Mouse (Mus musculus) gastrocnemius, postnatal 10 days (tissue): ENCODE data around the gene Srgap3. TPM values are rescaled to one million over a fixed set of nuclear protein-coding genes. Genes with fewer than 3 reads are reported as not detected.

Source experiments
- DNase-seq: peaks from one replicate; pipeline ENCODE4 v3.0.0; 2021; ENCODE audit warnings: mixed read lengths
- total RNA-seq, 2 experiments: library from RNA; stranded (reverse); gene quantifications; 2 replicates each; pipeline ENCODE4 v1.2.3; 2021

The Srgap3 gene
- total RNA-seq, 2 experiments from 2014 or later, result 7.8 to 12.4 TPM

DNA sequence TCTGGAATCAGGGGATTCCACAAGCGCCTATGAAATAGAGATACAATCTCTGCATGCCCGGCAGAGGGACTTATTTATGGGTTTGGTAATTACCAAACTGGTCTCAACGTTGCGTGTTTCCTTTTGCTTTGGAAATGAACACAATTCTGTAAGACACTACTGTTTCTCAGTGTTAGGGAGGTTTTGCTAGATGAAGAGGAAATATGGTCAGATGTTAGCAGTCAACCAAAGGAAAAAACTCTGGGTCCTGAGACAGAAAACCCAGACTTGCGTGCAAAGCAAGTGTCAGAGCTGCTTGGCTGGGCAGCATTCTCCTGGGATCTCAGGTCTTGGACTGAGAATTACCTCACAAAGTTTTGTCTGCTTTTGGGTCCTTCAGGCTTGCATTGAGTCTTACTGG lies 34.5 kb downstream of the Srgap3 start:
- no peak for DNase-seq

DNA sequence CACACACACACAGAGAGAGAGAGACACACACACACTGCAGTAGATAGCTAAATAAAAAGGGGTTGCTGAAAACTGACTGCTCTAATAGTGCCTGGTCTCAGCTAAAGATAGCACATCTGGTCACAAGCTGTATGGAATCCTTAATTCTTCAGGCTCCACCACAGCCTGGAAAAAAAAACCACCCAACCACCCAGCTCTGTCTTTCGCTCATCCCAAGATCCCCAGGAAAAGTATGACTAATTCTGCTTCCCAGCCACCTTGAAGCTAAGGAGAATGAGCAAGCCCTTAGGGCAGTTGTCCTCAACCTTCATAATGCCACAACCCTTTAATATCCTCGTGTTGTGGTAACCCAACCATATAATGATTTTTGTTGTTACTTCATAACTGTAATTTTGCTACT lies 37.4 kb downstream of the Srgap3 start:
- DNase-seq, result no peak

DNA sequence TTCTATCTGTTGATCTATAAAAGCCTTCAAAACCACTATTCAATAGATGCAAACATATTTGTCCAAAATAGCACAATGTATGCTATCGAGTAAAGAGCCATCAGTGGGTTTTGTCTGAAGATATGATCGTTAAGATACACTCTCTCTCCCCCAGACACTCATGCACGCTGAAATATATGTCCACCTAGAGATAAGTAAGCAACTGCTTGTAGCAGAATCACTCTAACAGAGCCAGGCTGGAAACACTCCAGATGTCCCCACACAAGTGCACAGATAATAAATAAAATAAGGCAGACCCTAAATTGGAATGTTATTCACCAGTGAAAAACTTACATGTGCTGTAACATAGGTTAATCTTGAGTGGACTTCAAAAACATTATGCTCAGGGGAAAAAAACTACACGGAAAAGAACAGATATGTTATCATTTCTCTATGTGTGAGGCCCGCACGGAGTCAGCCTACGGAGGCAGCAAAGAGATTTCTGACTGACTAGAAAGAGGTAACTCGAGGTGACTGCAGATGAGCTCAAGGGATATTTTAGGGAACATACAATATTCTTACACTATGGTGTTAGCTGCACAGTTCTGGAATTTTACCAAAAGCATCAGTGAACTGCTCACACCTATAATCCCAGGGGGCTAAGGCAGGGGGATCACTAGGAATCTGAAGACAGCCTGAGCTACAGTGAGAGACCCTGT lies 39.0 kb downstream of the Srgap3 start:
- no peak for DNase-seq

DNA sequence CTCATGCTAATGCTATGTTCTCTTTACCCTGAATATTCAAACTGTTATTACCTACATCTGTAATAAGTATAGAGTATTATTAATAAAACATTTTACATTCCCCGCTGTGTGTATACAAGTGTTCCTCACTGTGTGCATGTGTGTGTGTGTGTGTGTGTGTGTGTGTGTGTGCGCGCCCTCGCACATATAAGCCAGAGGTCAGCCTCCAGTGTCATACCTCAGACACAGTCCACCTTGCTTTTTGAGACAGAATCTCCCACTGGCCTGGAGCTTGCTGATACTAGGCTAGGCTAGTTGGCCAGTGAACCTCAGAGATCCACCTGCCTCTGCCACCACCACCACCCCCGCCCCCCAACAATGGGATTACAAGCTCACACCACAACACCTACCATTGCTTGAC lies 43.3 kb downstream of the Srgap3 start:
- DNase-seq, result no peak

DNA sequence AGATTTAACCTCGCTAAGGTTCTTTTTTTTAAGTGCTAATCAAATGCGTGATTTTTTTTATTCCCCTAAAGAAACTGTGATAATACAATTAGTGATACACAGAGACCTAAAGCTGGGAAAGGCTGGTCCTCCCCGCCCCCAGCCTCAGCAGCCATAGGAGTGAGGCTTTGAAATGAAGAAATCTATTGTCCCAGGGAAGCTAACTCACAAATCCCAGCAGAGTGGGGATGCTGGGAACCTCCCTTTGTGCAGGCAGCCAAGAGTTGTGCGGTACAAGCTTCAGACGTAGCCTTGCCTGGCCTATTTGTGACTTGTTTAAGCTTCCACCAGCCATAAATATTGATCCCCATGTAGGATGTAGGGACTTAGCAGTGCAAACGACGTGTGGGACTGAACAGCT lies 43.8 kb downstream of the Srgap3 start:
- DNase-seq, result no peak

DNA sequence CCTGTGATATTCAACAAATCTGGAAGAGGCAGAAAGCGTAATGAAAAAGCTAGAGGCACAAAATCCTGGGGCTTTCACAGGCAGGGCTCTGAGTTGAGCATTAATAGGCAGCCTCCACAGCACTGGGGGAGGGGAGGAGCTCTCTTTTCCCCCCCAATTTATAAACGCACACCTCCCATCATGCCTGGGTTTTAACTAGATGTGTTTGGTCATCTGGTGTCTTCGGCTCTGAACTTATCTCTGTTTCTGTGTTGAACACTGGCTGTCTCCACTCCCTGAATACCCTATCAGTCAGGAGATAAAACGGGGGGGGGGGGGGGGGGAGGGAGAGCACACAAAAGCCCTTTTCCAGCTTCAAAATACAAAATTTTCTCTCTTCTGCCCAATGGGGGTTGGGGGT lies 44.3 kb downstream of the Srgap3 start:
- DNase-seq, result no peak

DNA sequence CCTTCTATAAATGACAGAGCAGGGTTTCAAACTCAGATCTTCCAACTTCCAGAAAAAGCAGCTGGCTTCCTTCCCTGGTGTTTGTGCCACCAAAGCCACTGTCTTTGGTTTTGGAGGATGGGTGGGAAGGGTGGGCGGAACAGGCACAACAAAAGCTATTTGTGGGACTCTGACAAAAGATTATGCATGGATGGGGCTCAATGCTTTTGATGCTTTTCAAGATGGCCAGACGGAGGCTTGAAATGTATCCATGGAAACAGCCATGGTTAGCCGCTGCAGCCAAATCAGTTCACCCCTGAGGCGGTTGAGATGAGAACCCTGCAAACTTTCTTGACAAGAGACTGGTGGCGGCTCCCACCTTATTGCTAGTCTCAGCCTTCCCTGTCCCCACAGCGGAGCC lies 46.8 kb downstream of the Srgap3 start:
- DNase-seq, result no peak

DNA sequence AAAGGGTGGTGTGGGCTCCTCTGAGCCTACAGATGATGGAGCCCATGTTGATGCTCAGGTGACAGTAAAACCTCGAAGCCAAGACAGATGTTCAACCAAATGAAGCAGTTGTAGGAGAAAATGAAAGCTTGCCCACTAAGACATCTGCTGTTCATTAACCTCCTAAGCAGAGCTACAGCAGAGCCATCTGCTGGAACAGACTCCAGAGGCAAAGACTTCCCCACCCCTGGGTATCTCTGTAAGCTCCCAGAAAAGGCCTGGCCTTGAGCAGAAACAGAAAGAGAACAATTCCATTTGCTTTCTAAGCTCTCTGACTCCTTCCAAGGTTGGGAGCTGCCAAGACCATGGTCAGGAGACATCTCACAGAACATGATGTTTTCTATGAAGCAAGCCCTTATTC lies 47.4 kb downstream of the Srgap3 start:
- no peak for DNase-seq

DNA sequence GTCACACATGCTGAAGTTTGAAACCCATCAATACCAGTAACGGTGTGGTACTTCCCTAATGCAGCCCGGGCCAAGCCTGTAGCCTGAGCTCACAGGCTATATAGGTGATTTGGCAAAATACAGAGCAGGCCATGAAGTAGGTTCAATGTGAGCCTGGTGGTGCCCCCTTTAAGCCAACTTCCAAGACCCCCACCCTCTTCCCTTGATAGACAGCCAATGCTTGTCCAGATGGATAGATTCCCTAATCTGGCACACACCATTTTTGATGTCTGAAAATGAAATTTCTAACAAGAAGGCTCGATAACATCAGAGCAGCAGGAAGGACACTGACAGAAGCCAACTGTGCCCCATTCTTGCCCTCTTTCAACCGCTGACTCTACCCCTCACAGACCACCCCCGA lies 47.8 kb downstream of the Srgap3 start:
- DNase-seq, result no peak

DNA sequence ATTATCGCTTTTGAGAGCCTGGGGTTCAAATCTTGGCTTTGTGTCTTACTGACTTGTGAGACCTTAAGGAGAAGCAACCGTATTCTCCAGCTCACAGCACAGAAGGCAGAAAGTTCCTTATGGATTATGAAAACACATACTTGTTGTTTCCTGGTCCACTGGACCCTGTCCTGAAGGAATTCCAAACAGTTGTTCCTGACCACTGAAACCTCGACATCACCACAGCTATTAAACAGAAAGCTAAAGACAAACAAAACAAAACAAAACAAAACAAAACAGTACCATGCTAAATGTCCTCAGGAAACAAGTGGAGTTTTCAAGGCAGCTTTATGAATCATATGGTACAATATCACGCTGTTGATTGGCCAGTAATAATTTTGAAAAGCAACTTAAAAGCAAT lies 48.6 kb downstream of the Srgap3 start:
- DNase-seq, result no peak

DNA sequence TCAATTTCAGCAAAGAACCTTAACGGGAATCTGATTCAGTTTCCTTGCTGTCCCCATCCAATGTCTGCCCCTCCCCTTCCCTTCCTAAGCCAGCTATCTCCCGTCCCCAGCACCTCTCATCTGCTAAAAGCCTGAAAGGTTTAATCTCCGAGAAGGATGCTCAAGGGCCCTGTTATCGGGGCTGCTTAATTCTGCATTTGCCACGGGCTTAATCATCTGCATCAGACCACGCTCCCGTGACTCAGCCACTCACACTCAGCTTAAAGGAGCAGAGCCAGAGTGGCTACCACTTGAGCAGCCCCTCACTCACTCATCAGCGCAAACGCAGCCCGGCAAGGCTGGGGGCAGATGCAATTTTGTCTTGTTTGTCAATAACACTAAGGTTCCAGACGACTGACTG lies 50.7 kb downstream of the Srgap3 start:
- DNase-seq, result no peak

DNA sequence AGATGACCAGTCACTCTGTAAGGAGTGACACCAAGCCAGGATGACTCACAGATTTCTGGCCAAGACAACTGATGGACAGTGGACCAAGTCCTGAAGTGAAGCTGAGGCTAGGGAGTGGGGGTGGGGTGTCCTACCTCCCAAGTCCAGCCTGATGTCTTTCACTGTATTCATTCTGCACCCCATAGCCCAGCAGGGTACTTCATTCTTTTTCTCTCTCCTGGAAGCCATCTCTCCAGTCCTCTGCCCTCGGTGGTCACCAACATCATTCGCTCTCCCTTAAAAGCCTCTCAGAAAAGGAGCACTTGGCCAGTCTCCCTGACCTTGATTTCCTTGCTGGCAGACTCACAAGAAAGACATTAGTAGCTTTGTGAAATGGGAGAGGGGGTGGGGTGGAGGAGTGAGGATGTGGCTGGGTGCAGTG lies 56.7 kb downstream of the Srgap3 start:
- no peak for DNase-seq

DNA sequence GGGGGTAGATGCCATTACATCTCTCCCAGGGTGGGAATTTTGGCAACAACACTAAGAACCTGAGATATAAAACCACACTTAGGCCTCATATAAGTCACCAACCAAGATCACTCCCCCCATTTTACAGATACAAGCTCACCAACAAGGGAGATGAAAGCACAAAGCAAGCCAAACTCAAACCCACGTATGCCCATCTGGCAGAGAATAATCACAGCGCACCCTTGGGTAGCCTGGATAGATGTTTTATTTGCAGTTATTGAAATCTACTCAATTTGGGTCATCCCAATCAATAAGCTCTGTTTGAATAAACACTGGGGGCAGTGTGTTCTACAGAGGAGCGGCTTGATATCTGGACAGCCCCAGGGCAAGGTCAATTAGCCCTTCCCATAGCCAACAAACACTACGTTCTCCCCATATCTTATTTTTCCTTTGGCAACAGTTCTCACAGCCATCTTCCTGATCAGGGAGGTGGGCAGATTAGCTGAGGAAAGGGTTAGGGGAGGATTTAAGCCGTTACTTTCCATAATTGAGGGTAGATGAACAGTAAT lies 63.4 kb downstream of the Srgap3 start:
- DNase-seq, result no peak

DNA sequence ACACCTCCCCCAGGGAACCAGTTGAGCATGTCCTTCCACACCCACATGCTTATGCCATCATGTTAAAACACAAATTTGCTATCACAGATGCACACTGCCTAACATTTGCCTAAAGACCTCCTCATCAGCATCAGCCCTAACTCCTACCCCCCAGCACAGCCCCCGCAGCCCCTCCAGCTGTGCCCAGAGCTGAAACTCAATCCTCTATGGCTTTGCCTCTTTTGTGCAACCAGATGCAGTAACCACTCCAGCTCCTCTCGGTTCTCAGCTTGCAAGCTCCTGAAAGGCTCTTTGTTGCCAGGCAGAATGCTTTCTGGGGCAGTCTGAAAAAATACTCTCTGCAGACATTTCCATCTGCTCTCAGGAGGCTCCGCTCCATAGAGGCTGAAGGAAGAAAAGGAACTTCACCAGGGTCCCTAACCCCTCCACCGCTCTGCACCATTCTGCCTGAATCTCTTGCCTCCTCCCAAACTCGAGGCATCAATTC lies 67.0 kb downstream of the Srgap3 start:
- DNase-seq, result no peak

DNA sequence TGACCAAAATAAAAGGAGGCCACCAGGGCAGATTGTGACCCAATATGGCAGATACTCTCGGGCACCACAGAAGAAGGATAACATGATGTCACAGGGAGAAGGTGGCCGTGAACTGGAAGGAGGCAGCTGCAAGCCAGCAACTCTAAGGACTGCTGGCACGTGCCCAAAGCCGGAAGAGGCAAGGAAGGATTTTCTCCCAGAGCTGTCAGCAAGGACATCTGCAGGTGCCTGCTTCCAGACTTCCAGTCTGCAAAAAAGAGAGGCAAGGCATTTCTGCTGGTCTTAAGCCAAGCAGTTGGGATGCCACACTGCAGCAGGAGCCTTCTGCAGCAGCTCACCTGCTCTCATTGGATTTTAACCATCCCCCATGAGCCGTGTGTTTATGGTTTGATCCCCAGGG lies 67.9 kb downstream of the Srgap3 start:
- DNase-seq, result peak; percentile 31

DNA sequence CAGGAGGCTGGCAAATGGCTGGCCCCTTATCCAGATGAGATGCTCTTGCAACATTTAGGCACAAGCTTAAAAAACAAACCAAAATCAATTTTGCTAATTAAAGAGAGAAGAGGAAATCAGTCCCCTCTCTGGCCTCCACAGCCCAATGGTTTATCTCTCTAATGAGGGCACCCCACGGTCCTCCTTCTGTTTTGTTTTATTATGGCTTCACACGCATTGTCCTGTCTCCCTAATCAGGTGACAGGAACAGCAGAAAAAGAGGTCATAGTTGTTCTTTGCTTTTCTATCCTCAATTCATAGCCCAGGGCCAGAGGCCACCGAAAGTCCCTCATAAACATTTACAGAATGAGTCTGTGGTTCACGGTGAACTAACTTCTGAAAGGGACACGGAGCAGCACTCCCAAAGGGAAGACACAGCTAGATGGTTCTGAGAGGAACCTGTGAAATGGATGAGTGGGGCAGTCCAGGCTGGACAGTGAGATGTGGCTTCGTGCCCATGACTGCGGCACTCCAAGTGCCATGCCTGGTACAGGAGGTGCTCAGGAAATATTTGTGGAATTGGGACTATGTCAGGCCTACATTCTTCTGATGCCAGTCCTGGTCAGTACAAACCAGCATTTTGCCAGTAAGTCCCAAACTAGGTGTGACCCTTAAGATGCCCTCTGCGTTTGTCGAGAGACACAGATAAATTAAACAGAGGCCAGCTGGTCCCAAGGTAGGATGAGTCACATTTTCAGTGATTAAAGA lies 73.8 kb downstream of the Srgap3 start:
- no peak for DNase-seq

DNA sequence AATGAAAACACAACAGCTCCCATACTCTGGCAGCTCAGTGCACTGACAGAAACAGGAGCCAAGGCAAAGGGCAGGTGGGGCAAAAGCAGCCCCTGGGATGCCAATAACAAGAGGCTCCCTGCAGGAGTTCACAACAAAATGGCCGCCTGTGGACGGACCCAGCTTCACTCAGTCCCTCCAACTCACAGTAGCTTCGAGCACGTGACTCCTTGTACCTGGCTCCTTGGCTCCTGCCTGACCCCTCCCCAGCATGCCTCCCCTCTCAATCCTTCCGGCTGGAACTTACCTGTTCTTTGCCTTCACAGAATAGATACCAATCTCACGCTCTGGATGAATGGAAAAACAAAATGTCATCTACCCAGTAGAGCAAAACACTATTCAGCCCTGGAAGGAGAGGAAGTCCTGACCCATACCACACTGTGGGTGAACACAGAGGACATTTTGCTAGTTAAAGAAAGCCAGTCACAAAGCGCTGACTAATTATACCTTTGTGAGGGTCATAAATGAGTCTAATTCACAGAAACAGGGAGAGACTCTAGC lies 75.8 kb downstream of the Srgap3 start:
- no peak for DNase-seq

DNA sequence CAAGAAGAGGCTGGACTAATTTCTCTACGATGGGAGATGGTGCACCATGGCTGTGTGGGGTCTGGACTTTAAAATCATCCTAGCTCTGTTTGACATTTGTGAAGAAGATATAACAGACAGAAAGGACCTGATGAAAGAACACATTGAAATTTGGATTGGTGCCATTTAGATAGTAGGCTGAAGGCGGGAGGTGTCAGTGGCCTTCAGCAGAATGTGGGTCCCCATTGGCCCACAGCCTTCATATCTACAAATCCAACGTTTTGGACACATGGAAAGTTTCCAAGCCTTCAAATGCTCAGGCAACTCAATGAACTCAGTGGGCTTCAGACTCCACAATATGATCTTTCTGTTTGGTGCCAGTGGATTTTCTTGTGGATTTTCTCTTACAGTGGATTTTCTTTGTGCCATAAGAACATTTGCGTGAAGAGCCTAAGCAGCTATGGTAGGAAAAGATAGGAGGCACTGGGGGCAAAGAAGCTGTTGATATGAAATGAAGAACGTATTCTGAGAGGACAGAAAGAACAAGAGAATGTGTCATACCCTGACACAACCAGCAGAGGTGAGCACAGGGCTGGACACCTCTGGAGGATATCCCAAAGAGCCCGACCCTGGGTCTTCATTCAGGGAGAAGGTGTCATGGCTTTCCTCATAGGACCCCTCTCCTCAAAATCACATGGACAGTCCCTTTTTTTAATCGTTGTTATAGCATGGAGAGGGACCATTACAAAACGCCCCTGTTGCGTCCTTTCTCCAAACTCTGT lies 78.7 kb downstream of the Srgap3 start:
- no peak for DNase-seq

DNA sequence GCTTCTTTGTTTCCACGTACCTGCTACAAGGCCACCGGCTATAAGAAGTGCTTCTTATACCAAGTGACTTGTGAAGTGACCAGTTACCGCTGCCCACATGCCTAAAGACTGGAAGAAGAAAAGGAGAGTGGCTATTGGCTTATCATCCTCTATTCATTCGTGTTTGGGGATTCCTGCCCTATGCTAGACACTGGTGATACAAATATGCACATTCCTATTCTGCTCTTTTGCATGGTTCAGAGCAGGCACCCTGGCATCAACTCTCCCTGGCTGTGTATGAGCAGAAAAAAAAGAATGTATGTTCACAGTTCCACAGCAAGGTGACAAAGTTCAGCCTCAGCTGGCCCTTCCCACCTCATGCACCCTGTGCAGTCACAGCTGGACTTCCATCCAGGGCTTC lies 81.0 kb downstream of the Srgap3 start:
- DNase-seq, result no peak

DNA sequence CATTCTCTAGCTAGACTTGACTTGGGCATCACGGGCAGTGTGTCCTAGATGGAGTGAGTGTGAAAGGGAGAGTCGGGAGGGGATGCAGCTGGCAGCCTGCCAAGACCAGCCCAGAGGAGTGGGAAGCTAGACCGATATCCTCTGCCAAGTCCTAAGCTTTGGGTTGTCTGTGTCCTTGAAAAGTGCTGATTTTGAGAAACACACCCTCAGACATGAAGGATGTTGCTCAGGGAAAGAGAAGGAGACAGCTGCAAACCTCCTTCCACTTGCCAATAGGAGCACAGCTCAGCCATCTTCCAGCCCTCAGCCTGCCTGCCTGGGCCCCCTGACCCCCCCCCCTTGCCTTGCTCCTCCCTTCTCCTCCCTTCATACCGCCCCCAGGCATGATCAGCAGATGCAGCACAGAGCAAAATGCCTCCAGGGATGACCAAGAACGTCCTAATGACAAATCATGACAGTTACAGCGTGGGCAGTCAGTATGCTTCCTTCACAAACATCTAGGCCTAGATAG lies 82.0 kb downstream of the Srgap3 start:
- DNase-seq, result peak; percentile 34

DNA sequence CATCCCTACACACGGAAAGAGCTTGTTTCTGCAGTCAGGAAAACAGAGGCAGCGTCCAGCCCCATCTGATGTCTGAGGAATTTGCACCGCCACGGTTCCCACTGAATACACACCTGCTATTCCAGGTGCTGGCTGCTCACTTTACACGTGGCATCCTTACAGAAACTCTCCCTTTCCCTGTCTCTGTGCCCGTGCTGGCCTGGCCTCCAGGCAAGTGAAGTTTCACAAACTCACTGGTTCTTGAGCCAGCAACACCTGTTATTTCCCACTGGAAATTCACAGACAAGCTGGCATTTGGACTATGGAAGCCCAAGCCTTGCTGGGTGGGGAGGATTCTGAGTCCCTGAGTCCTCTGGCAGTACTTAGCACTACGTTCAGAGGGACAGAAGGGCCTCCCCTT lies 84.6 kb downstream of the Srgap3 start:
- DNase-seq, result no peak
